Mouse (Mus musculus): ENCODE measurements around the gene Rnf128.

Gene Rnf128

DNA sequence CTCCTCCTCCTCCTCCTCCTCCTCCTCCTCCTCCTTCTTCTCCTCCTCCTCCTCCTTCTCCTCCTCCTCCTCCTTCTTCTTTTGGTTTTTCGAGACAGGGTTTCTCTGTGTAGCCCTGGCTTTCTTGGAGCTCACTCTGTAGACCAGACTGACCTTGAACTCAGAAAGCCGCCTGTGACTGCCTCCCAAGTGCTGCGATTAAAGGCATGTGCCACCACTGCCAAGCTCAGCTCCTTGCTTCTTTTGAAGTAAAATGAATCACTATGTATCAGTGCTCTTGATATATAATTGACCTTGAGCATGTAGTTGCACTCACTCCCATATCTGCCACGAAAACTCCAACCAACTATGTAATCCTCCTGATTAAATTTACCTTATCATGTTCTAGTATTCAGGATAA is 59.0 kb downstream of the Rnf128 start:
- no peak for DNase-seq (ENCODE audit: low read depth, low spot score)

- DNase-seq (ENCODE audit: low read depth, low spot score): no peak
Observed at GRCm38 (mm10) chrX:139634758-139635157, 71.6 kb downstream of the Rnf128 start.

- DNase-seq (ENCODE audit: low read depth, low spot score): no peak
Observed at GRCm38 (mm10) chrX:139639744-139640143, 76.6 kb downstream of the Rnf128 start.

DNA sequence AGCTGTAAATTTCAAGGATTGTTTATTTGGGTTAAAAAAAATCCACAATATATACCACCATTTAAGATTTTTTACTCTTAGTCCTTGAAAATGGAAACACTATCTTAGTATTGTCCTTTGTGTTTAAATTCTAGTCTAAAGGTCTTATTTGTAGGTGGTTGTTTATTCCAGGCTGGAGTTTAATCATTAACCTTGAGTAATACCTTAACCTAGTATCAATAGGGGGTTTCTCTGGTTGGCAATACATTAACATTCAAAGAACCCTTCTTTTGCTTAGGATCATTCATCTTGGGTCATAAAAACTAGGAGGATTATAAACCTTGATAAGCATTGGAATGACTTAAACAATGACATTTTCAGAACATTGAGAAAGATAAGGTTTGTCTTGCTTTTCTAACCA is 77.3 kb downstream of the Rnf128 start:
- DNase-seq (ENCODE audit: low read depth, low spot score): no peak

GRCm38 (mm10) chrX:139652226-139652625 is 89.1 kb downstream of the Rnf128 start:
- no peak for DNase-seq (ENCODE audit: low read depth, low spot score)

GRCm38 (mm10) chrX:139653292-139653691 is 90.2 kb downstream of the Rnf128 start:
- no peak for DNase-seq (ENCODE audit: low read depth, low spot score)

DNA sequence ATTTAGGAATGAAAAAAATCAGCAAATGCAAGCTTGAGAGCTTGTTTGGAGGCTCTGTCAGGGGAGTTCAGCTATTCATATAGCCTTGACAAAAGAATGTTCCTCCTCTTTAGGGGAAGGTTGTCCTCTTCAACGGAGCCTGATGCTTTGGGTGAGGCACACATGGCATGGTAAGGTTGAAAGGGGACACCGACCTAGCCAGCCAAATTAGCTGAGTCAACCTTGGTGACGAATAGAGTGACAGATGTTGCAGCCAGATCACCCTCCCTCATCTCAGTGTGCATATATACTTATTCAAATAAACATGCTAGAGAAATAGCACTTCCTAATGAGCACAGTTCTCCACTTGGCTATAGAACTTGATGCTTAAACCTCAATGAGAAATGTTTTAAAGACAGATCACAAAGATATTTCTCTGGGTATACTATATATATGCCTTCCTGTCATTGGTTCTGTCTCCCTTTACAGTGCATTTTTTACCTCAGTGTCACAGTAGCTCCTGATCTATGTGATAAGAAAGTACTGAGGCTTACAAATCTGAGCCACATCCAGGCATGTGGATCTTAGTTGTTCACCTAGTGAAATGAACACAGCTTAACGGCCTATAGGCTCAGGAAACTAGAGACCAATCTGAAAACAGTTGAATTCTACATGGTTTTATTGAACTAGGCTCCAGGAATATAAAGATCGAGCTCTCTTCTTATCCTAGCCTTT is 91.4 kb downstream of the Rnf128 start:
- no peak for DNase-seq (ENCODE audit: low read depth, low spot score)

DNA sequence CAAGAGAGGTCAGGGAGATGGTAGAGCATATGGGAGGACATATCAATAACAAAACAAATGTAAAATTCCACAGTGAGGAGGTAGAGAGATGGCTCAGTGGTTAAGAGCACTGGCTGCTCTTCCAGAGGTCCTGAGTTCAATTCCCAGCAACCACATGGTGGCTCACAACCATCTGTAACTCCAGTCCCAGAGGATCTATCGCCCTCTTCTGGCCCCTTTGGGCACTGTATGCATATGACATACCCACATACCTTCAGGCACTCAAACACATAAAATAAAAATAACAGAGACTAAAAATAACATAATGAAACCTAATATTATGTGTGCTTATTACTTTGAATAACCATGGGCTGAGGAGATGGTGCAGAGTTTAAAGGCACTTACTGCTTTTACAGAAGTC is 99.0 kb downstream of the Rnf128 start:
- no peak for DNase-seq (ENCODE audit: low read depth, low spot score)

DNA sequence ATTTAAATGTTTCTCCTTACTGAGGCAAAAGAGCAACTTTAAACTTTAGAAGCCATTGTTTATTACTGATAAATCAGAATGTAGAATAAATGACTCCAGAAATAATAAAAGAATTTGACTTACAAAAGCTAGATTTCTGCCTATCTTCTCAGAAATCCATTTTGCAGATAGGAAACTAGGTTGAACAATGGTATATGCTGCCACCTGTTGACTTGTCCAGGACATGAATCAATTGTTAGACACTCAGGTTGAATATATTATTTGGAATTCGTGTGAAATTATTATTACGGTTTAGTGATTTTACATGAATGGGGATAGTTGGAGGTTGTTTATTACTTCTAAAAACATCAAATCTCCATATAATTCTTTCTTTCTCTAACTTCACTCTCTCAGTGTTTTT is 102.7 kb downstream of the Rnf128 start:
- DNase-seq (ENCODE audit: low read depth, low spot score): no peak

- no peak for DNase-seq (ENCODE audit: low read depth, low spot score)
Observed at GRCm38 (mm10) chrX:139684410-139684774, 121.3 kb downstream of the Rnf128 start.

- peak; percentile 81 for DNase-seq (ENCODE audit: low read depth, low spot score)
Observed at GRCm38 (mm10) chrX:139684775-139685695, 121.9 kb downstream of the Rnf128 start, which contains the start of gene Tbc1d8b. Gene Tbc1d8b, plus strand, starts transcription at chrX:139684996.

DNA sequence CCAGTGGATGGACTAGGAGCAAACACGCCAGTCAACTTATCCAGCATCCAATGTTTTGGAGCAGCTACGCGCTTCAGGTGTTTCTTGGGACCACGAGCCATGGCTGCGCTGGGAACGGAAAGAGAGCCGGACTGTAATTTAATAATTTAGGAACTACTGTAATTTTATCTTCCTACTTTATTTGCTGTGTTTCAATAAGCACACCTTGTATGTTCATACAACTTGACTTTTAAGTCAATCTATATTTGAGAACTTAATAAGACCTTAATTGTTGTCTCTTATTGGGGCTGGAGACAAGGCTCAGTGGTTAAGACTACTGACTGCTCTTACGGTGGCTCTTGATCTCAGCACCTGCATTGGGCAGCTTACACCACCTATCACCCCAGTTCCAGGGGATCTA is 151.3 kb downstream of the Rnf128 start, which contains the start of gene Gm15013:
TSS of gene Gm15013 (minus strand) at position 101 of the 400 bp plus-strand sequence.
- no peak for DNase-seq (ENCODE audit: low read depth, low spot score)

DNA sequence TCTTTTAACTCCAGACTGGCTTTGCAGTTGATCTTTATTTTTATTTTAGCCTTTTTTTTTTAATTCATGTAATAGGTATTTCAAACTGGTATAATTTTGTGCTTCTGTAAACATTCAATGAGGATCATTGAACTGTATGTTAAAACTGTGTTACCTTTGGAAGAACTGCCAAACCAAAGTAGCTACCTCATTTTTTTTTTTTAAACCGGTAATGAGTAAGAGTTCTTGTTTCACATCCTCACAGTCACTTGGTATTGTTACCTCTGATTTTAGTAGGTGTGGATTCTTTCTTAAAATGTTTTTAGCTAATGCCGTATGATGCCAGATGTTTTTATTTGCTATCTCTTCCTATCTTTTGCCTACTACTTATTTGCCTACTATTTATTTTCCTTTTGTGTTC is 159.2 kb downstream of the Rnf128 start:
- no peak for DNase-seq (ENCODE audit: low read depth, low spot score)

All from telencephalon, adult 2 months (tissue).